Mouse (Mus musculus) brain, adult 2 months (tissue): ENCODE data around the gene Sfxn3.

Source experiments
- DNase-seq: peaks from one replicate; pipeline ENCODE4 v3.0.0; 2011; ENCODE audit warnings: low read depth, low spot score

Gene Sfxn3

DNA sequence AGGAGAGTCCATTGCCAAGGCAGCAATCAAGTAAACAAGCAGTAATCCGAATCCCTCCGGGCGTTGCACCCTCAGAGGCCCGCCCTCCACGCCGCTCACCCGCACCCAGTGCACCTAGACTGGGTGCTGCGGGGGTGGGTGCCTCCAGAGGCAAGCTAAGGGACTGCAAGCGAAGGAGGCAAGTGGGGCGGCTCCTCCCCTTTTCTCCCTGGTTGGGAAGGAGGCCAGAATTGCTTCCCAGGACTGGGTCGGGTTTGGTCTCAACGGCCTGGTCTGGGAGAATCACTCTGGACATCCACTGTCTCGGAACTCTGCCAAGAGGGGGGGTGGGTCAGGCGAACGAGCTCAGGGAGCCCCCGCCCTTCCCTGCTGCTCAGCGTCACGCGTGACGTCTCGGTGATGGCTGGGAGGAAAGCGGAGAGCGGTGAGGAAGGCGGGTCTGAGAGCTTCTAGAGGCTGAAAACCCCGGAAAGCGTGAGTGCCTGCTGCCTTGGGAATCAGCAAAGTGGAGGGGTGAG lies at the start of gene Sfxn3:
Sfxn3 (plus strand) TSS at position 87 of the 518 bp plus-strand sequence.
- DNase-seq, result peak; percentile 97

DNA sequence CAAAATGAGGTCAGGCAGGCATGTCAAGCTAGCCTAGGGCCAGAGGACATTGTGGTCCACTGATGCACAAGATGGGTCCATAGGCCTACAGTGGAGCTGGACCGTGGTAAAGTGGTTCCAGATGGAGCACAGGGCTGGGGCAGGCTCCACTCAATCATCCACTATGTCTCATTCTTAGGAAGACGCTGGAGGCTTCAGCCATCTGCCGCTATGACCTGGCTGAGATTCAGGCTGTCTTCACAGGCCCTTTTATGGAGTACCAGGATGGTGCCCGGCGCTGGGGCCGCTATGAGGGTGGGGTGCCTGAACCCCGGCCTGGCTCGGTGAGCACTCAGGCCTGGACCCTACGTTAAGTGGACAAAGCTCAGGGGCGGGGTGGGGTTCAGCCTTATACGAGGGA lies 49.5 kb upstream of the Sfxn3 start:
- DNase-seq, result peak; percentile 49

DNA sequence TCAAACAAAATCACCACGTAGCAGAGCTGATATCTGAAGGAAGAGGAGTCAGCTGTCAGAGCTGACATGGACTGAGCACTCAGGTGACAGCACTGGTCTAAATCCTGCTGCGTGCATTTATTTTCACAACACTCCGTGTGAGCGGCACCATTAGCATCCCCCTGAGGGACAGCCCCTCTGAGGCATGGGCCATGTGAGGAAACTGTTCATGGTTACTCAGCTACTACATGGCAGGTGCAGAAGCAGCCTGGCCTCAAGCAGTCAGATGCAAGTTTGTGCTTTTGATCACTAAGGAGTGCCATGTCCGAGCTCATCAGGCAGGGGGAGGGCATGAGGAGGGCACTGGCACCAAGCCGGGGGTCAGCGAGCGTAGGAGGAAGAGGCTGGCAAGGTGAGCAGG lies 47.7 kb upstream of the Sfxn3 start:
- DNase-seq, result no peak

DNA sequence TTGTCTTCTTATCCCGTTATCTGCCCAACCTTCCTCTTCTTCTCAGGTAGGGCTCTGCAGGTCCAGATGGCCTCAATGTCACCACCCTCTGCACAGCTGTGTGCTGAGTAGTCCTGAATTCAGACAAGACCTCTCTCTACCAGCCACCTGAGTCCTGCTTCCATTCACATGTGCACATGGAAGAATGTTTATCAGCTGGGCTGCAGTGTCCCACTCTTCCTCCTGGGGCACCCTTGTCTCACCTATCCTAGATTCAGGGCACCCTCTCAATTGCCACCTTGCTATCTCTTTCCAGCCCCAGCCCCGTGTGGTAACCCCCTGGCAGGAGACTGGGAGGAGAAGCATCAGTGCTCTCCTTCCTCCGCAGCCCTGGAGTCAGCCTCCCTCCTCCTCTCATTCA lies 45.0 kb upstream of the Sfxn3 start:
- peak; percentile 36 for DNase-seq

DNA sequence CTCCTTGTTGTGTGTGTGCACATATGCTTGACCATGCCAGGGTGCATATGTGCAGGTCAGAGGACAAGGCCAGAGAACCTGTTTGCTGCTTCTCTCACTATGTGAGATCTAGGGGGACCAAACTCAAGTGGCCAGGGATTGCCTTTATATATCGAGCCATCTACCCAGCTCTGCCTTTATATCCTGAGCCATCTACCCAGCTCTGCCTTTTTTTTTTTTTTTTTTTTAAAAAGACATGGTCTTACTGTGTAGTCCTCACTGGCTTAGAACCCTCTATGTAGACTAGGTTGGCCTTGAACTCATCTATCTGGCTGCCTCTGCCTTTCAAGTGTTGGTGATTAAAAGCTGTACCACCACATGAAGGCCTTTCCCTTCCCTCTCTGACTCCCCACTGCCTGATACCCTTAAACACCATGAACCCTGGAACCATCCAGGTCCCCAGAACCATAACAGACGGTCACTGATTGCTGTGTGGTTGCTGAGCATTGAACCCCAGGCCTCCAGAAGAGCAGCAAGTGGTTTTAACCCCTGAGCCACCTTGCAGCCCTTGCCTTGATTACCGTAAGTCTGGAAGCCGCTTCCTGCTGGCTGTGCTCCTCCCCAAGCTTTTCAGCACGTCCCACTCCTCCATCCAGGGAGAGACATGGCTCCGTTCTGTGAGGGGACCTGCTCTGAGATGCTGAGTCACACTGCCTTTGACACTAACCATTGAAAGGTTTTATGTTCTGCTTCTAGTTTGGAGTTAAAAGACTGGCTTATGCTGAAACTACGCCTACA lies 43.4 kb upstream of the Sfxn3 start:
- DNase-seq, result no peak

DNA sequence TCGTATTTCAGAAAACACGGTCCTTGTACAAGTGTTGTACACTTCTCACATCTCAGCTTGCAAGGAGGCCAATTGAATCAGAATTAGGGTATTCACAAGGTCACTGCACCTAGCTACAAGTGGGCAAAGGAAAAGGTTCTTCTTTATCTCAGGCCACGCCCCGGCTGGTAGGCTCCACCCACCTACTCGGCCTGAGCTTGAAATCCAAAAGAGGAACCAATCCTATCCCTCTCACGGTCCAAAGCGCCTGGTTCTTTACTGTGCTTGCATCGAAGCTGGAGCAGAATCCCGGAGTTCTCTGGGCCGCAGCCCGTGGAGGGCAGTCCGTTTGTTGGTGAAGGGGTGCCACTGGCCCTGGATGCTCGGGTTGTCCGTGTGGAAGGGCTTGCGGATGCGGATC lies 41.9 kb upstream of the Sfxn3 start, which contains the start of gene Twnk:
Twnk (plus strand) TSS at position 220 of the 400 bp plus-strand sequence.
- peak; percentile 51 for DNase-seq

DNA sequence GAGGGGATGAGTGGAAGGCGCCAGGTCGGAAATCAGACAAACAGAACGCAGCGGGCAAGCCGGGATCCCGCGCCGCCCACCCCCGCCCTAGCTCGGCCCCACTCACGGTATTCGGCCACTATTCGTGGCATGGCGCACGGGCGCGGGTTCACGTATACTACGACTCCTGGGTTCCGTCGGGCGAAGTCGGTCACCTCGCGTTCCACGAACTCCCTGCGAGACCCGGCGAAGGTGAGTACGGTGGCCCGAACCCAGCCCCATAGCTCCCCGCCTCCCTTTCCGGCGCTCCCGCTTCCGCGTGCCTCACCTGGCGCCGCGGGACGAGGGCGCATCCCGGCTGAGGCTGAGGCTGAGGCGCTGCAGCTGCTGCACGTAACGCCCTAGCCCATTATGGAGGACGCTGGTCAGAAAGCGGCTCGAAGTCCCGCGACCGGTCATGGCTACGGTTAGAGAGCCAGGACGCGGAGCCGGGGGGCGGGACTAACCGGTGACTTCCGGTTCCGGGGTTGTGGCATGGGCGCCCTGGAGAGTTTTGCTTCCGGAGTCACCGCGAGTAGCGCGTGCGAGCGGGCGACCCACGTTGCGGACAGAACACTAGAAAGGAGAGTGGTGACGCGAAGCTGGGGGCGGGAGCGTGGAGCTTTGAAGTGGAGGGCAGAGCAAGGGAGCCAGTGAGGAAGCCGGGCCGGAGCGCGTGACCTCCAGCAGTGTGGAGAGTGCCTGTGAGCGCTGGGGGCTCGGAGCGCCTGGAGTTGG lies 41.2 kb upstream of the Sfxn3 start, which contains the start of gene Mrpl43:
Mrpl43 (minus strand) TSS at position 486 of the 756 bp plus-strand sequence.
- peak; percentile 98 for DNase-seq

DNA sequence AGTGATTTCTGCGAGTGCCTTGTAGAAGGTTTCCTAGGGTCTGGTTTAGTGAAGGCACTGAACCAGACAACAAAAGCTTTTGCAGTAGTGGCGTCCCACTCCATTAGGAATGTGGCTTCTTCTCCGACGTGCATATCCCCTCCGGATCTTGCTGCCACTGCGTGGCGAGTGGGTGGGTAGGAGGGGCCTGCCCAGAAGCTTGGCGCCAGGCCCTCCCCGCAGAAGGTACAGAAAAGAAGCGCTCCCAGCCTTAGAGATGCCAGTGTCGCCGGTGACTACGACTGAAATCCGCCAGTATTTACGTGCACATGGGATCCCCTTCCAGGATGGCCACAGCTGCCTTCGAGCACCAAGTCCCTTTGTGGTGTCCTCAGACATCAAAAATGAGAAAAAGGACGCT lies 40.3 kb upstream of the Sfxn3 start:
- peak; percentile 35 for DNase-seq

DNA sequence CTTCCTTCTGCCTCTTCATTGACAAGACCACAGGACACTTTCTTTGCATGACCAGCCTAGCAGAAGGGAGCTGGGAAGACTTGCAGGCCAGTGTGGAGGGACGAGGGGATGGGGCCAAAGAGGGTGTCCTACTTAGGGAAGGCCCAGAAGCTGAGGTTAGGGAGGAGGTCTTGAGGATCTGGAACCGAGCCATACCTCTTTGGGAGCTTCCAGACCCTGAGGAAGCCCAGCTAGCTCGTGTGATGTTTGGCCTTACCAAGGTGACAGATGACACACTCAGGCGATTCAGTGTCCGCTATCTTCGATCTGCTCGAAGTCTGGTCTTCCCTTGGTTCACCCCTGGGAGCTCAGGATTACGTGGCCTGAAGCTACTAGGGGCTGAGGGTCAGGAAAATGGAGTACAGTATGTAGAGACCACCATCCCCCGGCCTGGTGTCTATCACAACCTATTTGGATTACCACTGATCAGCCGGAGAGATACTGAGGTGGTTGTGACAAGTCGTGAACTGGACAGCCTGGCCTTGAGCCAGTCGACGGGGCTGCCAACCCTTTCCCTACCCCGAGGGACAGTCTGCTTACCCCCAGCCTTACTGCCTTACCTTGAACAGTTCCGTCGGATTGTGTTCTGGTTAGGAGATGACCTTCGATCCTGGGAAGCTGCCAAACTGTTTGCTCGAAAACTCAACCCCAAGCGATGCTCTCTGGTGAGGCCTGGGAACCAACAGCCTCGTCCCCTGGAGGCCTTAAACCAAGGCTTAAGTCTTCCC lies 39.7 kb upstream of the Sfxn3 start:
- DNase-seq, result no peak

DNA sequence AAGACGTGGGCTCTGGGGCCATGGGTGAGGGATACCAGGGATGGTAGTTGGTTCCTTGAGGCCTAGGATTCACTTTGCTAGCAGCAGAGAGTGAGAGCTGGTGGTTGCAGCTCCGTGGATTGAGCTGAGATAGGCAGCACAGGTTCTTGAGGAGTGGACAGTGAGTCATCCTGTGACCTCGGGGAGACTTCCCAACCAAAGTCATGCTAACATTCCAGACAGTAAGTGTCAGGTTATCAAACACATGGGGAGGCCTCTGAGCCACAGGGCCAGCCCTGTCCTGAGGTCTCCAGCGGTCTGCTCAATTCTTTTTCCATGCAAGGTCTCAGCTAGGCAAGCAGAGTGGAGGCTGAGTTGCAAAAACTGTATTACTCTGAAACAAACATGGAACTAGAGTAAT lies 36.7 kb upstream of the Sfxn3 start:
- no peak for DNase-seq

DNA sequence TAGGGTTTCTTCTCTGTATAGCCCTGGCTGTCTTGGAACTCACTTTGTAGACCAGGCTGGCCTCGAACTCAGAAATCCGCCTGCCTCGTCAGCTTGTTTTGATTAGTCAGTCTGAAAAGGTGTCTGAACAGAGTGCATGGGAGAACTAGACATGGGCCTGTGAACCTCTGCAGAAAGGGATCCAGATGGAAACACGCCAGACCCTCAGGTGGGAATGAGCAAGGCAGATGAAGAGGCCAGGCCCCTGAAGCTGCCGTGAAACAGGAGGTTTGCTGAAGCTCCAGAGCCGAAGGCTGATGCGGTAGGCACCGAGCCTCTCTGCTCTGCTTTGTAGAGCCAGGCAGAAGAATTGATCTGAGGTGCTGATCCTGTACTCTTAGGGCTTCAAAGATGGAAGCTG lies 35.1 kb upstream of the Sfxn3 start:
- DNase-seq, result no peak

DNA sequence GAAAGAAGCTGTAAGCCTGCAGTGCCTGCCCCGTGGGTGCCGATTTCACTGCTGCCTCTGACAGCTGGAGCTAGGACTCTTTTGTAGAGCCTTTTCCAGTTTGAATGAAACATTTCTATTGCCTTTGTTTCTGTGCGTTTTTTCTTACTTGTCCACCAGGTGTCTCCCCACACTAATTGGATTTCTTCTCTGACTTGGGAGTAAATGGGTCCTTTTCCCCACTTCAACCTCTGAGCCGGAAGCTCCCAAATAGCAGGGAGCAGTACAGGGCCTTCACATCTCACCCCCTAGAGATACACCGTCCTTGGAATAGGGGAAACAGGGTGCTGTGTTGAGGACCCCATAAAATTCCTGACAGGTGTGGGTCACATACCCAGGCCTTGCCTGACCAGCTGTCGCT lies 34.7 kb upstream of the Sfxn3 start:
- peak; percentile 79 for DNase-seq

DNA sequence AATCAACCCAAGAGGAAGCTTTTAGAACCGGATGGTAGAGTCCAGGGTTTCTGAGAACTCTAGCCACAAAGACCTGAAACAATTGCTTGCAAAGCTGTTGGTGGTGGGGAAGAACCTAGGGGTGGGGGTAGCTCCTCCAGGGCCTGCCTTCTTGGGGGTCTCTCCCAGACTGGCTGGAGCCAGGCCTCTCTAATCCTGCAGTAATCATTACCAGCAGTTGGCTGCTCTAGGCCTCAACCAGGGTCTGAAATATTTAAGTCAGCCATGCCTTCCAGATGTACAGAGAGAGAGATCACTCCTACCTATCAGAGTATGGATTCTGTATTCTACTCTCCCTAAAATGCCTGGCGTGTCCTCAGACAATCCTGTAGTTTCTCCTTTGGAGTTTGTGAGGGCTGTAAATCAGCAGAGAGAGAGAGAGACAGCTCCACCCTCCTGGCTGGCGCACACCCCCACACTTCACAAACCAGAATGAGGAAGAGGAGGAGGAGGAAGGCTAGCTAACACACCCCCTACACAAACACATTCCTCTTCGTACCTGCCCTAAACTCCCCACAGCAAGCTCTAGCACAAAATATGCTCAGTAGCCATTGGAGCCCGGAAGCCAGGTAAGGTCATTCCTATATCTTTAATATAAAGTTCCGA lies 33.6 kb upstream of the Sfxn3 start:
- peak; percentile 65 for DNase-seq

DNA sequence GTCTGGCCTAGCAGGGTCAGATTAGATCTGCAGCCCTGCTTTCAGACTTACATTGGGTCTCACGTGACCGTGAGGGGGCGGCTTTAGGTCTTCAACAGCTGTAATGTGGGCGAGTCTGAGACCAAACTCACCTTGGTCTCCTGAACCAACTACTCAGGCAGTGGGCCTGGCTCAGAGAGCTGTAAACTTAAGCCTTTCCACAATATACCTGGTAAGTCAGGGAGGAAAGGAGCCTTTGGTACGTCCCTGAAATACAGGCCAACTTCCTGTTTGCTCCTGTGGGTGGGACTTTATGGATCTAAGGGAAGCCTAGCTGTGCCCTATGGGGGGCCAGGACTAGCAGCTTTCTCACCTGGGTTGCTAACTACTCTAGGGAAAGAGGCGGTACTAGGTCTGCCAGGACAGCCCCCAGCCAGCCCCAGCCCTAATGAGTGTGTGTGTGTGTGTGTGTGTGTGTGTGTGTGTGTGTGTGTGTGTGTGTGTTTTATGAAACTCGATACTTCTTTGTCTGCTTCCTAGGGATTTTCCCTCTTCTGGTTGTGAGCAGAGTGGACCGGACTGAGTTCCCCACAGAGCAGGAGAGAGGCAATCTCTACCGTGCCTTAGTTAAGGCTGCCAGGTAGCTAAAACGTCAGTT lies 32.9 kb upstream of the Sfxn3 start, which contains the start of gene Lzts2:
Lzts2 (plus strand) TSS at position 80 of the 637 bp plus-strand sequence.
- no peak for DNase-seq

DNA sequence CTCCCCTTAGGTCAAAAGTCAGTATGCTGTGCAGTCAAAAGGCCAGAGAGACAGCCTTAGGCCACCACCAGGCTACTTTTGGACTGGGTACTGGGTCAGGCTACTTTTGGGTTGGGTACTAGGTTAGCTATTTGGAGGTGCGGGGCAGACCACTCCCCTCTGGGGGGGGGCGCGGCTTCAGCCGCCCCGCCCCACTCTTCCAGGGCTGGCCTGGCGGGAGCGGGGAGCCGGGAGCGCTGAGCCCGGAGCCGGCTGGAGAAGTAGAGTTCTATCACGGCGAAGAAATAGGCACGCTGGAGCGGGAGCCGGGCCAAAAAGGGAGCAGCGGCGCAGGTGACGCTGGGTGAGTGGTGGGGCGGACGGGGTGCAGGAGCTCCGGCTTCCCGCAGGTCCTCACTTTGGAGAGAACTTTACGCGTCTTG lies 32.3 kb upstream of the Sfxn3 start:
- peak; percentile 47 for DNase-seq

DNA sequence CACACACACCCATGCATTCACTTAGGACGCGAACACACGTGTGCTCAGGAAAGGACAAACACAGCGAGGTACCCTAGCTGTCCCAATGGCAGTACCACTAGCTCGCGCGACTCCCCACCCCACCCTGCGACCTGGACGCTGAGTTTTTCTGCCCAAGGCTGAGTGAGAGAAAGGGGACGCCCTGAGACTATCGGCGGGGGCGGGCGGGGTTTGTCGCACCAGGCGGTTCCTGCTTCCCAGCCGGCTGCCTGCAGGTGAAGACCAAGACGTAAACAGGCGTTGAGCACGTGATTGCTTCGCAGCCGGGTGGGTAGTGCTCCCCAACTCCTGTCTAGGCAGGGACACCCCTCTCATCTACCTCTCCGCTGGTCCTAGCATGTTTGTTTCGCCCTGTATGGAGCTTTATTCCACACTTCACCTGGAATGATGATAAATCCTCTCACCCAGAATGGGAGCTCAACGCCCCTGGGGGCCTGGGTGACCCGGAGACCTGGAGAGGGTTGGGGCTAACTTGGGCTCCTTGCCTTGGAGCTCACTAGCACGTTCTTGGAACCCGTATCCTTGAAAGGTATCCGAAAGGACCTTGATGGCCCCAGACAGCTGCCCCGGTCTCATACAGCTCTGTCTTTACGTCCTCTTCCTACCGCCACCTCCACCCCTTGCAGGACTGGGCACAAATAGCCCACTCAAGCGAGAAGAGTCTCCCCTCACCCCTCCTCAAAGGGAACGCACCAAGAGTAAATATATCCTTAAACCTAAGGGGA lies 31.6 kb upstream of the Sfxn3 start:
- DNase-seq, result peak; percentile 76

DNA sequence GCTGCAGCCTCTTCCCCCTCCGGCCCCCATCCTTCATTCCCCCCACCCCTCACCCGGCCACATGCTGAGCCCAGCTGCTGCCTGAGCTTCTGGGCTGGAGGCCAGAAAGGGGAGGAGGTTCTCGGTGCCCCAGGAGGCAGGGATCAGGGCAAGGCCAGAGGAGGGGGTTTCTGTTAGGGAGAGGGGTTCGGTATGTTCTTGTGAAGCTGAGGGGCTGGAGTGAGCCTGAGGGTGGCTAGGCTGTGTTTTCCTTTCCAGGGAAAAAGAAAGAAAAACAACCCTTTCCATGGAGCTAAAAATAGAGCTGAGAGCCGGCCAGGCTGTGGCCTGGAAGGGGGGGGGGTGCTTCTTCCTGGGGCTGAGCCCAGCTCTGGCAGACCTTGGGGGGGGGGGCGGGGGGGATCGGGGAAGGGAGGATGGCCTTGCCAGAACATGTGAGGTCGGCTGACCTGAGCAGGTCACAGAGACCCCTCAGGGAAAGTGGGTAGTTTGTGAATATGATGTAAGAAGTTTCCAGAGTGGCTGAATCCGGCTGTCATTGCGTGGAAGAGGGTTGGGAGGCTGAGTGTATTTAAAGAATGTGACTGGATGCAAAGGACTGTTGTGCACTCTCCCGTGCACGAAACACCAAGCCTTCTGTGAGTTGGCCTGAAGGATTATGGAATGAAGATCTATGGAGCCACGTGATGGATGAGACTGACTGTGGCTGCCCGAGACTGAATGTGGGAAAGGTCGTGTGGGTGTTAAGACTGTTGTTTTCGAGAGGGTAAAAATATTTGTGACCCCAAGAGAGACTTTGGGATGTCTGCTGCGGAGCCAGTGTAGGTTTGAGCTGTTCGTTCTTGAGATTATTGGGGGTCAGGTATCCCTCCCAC lies 30.7 kb upstream of the Sfxn3 start:
- DNase-seq, result peak; percentile 92

DNA sequence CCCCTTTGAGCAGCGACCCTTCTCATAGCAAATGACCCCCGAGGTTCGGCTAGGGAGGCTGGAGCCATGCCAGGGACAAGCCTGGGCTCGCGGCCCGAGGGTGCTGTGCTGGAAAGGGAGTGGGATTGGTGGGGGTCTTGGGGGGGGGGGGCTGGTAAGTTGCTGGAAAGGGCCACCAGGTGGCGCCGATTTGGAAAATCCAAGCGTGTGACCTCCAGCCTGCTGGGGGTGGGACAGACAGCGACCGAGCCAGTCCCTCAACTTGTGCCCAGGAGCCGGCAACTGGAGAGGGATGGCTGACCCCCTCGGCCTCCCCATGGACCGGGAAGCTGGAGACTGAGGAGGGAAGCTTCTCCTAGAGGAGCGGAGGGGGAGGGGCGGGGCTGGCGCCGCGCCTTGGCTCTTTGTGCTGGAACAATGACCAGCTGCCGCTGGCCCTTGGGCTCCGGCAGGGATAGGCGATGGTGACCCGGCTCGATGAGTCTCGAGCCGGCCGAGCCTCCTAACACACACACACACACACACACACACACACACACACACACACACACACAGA lies 30.0 kb upstream of the Sfxn3 start:
- DNase-seq, result peak; percentile 92

DNA sequence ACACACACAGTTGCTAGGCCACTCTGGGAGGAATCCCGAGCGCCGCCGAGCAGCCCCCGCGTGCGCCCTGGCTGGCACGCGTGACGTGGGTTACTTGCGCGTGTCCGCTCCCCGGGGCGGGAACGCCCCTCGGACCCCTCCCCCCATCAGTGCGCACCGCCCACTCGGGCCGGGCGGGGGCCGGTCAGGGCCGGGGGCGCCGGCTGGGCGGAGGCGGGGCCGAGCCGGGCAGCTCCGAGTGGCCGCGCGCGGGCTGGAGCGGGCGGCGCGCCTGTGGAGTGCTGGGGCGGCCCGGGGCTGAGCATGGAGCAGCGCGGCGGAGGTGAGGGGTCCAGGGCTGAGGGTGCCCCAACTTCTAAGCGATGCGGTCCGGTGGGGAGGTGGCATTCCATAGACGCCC lies 29.4 kb upstream of the Sfxn3 start:
- peak; percentile 83 for DNase-seq
